8 mouse cellular contexts compared by ENCODE assay signal in genomic region chr5:73490596-73491073, GRCm38 (mm10). TPM values are rescaled to one million over a fixed set of nuclear protein-coding genes. Genes with fewer than 3 reads are reported as not detected.
DNase-seq lines count a peak whose midpoint lies in the region; ATAC-seq and TF ChIP-seq lines count a peak whose summit lies in the region.

No protein-coding gene starts in this region.

- 0 out of 2 replicates have a peak, but pooled peaks have one; percentile 16 for TF ChIP-seq CTCF in bone marrow, adult 2 months (IDR thresholded peaks at IDR 0.05; ENCODE audit: control insufficient read depth, insufficient read depth, low read length)
- TF ChIP-seq CTCF in midbrain, postnatal 0 days (IDR thresholded peaks at IDR 0.05): peak; percentile 70

- peak; percentile 36; the same call in 1 of the 2 replicates for TF ChIP-seq POLR2A in bone marrow, adult 2 months (IDR thresholded peaks at IDR 0.05; ENCODE audit: borderline replicate concordance, control insufficient read depth, low read depth, low read length)
- TF ChIP-seq POLR2A in limb, embryonic 14.5 days (IDR thresholded peaks at IDR 0.05; ENCODE audit: borderline replicate concordance, extremely low read depth, insufficient read depth, insufficient read length): peak; percentile 95; the same call in 1 of the 2 replicates

- H3K4me2 ChIP-seq in embryonic facial prominence, embryonic 15.5 days (replicated peaks): peak overlapping the region; percentile 94
- H3K4me2 ChIP-seq in limb, embryonic 14.5 days (replicated peaks; ENCODE audit: low read depth, low read length, severe bottlenecking): peak overlapping the region; percentile 91
- H3K4me2 ChIP-seq in midbrain, postnatal 0 days (ENCODE audit: low read depth, low read length, poor library complexity, severe bottlenecking): peak overlapping the region; percentile 76

- no peak overlapping the region for H3K27ac ChIP-seq in bone marrow, adult 2 months (ENCODE audit: control insufficient read depth, insufficient read depth, low read depth, low read length, poor library complexity)
- peak overlapping the region; percentile 94 for H3K27ac ChIP-seq in embryonic facial prominence, embryonic 15.5 days (replicated peaks)
- H3K27ac ChIP-seq in limb, embryonic 14.5 days (replicated peaks; ENCODE audit: low read depth, low read length): peak overlapping the region; percentile 91
- H3K27ac ChIP-seq in midbrain, postnatal 0 days (ENCODE audit: low read depth, low read length): peak overlapping the region; percentile 91

- H3K36me3 ChIP-seq in embryonic facial prominence, embryonic 15.5 days: no peaks in the 10 kb centered on the region
- H3K36me3 ChIP-seq in limb, embryonic 14.5 days (ENCODE audit: control insufficient read depth, insufficient read depth, low read length): no peaks in the 10 kb centered on the region
- no peaks in the 10 kb centered on the region for H3K36me3 ChIP-seq in midbrain, postnatal 0 days (ENCODE audit: insufficient read depth, low read length)

- no peaks in the 10 kb centered on the region for H3K27me3 ChIP-seq in embryonic facial prominence, embryonic 15.5 days
- H3K27me3 ChIP-seq in limb, embryonic 14.5 days (ENCODE audit: control insufficient read depth, insufficient read depth, low read length): no peaks in the 10 kb centered on the region
- H3K27me3 ChIP-seq in midbrain, postnatal 0 days (ENCODE audit: insufficient read depth, low read length): no peaks in the 10 kb centered on the region

- H3K4me1 ChIP-seq in bone marrow, adult 2 months (ENCODE audit: control insufficient read depth, insufficient read depth, low read length): no peaks in the 10 kb centered on the region
- peaks cover 10% of the 10 kb centered on the region for H3K4me1 ChIP-seq in embryonic facial prominence, embryonic 15.5 days
- peaks cover 4% of the 10 kb centered on the region for H3K4me1 ChIP-seq in limb, embryonic 14.5 days (ENCODE audit: control insufficient read depth, insufficient read depth, low read length)
- H3K4me1 ChIP-seq in midbrain, postnatal 0 days (ENCODE audit: insufficient read depth, low read length): peaks cover 4% of the 10 kb centered on the region; the same call in 1 of the 2 replicates

- DNase-seq in 416B (ENCODE audit: low read depth): peak; percentile 98
- DNase-seq in heart, adult 8-10 months (ENCODE audit: low spot score): peak; percentile 99
- peak; percentile 100 for DNase-seq in kidney, adult 9 months
- peak; percentile 99 for DNase-seq in limb, embryonic 14.5 days (ENCODE audit: low spot score)
- DNase-seq in midbrain, postnatal 0 days (ENCODE audit: low spot score): peak; percentile 99
- DNase-seq in spleen, postnatal 14 days (ENCODE audit: low spot score in 2 of 2): peak; percentile 96

- peak; percentile 97 for ATAC-seq in embryonic facial prominence, embryonic 15.5 days (ENCODE audit: insufficient number of reproducible peaks, low FRiP score, low TSS enrichment, low read depth)
- ATAC-seq in limb, embryonic 14.5 days (ENCODE audit: low FRiP score, low read depth): peak; percentile 97
- peak; percentile 96 for ATAC-seq in midbrain, postnatal 0 days (ENCODE audit: low FRiP score)

- H3K9ac ChIP-seq in embryonic facial prominence, embryonic 15.5 days: peak overlapping the region; percentile 41
- H3K9ac ChIP-seq in limb, embryonic 14.5 days (ENCODE audit: low read depth, low read length, severe bottlenecking): peak overlapping the region; percentile 67
- peak overlapping the region; percentile 46; the same call in 1 of the 2 replicates for H3K9ac ChIP-seq in midbrain, postnatal 0 days (replicated peaks; ENCODE audit: low read length, poor library complexity, severe bottlenecking)

- peak overlapping the region; percentile 98 for H3K4me3 ChIP-seq in bone marrow, adult 2 months (replicated peaks; ENCODE audit: control insufficient read depth, low read depth, low read length)
- H3K4me3 ChIP-seq in embryonic facial prominence, embryonic 15.5 days (replicated peaks): peak overlapping the region; percentile 90
- H3K4me3 ChIP-seq in limb, embryonic 14.5 days (replicated peaks; ENCODE audit: low read length): peak overlapping the region; percentile 81
- peak overlapping the region; percentile 83 for H3K4me3 ChIP-seq in midbrain, postnatal 0 days (ENCODE audit: low read depth, low read length)

- WGBS in bone marrow, adult 2 months: under 1% methylated on average over 37 of the region's 37 CpGs
- 0% methylated on average over 37 of the region's 37 CpGs for WGBS in embryonic facial prominence, embryonic 15.5 days
- under 1% methylated on average over 37 of the region's 37 CpGs for WGBS in limb, embryonic 14.5 days
- under 1% methylated on average over 37 of the region's 37 CpGs for WGBS in midbrain, postnatal 0 days

- no peaks in the 10 kb centered on the region for H3K9me3 ChIP-seq in embryonic facial prominence, embryonic 15.5 days (replicated peaks)
- no peaks in the 10 kb centered on the region for H3K9me3 ChIP-seq in limb, embryonic 14.5 days (ENCODE audit: control insufficient read depth, low read length)
- H3K9me3 ChIP-seq in midbrain, postnatal 0 days (ENCODE audit: low read length): no peaks in the 10 kb centered on the region

RNA-seq across cellular contexts. Expression of gene Dcun1d4, which starts 9.8 kb away (rescaled TPM):
- 1.9 and 3.6 TPM in 2 replicates for polyA plus RNA-seq in bone marrow, adult 2 months (2011; ENCODE audit: insufficient read depth, insufficient read length, low replicate concordance, missing spikeins)
- 19.0 and 20.1 TPM in 2 replicates for polyA plus RNA-seq in embryonic facial prominence, embryonic 15.5 days (2015; fragmentation: Nextera tagmentation; extraction: Ambion mirVana)
- total RNA-seq in heart, adult 8-10 months (2022): 10 to 100 TPM; 14.0 to 18.6 (median 17.7) TPM
- polyA plus RNA-seq in limb, embryonic 14.5 days (2012; rRNA removed): 19.4 and 19.9 TPM in 2 replicates
- 27.0 and 34.2 TPM in 2 replicates for polyA plus RNA-seq in limb, embryonic 14.5 days (2014; fragmentation: Nextera tagmentation; extraction: Ambion mirVana)
- total RNA-seq in midbrain, postnatal 0 days (2014; rRNA removed): 31.1 and 33.7 TPM in 2 replicates
- polyA plus RNA-seq in midbrain, postnatal 0 days (2015; fragmentation: Nextera tagmentation; extraction: Ambion mirVana): 43.7 and 46.2 TPM in 2 replicates
